Mouse (Mus musculus) spleen, postnatal 4 days (tissue): Measurements from ENCODE around the gene Ifit1bl2.
"Not testable (repeated sequence)": the region's sequence is repeated elsewhere in the genome, so short reads cannot be mapped to it uniquely, and the experiment has no call there.

Experiments used
- DNase-seq, 2 experiments: peaks; one replicate each; pipeline ENCODE4 v3.0.0; 2022; ENCODE audit warnings: low spot score in 2 of 2

Ifit1bl2 gene

GRCm38 (mm10) chr19:34610118-34610517 is 30.4 kb downstream of the Ifit1bl2 start:
- DNase-seq = not testable (repeated sequence)

GRCm38 (mm10) chr19:34607237-34608051 is 33.1 kb downstream of the Ifit1bl2 start, which contains the start of gene Ifit3b:
Ifit3b (plus strand) TSS chr19:34607970.
- not testable (repeated sequence) for DNase-seq

GRCm38 (mm10) chr19:34605472-34605871 is 35.1 kb downstream of the Ifit1bl2 start:
- DNase-seq = no peak

GRCm38 (mm10) chr19:34601888-34602287 is 38.7 kb downstream of the Ifit1bl2 start, which contains the start of gene Ifit1bl1:
Ifit1bl1 (minus strand) TSS chr19:34601956.
- not testable (repeated sequence) for DNase-seq

- not testable (repeated sequence) for DNase-seq
Measured at GRCm38 (mm10) chr19:34599250-34599649, 41.3 kb downstream of the Ifit1bl2 start.

GRCm38 (mm10) chr19:34598341-34598740 is 42.2 kb downstream of the Ifit1bl2 start:
- DNase-seq = no peak

- no peak for DNase-seq
Measured at GRCm38 (mm10) chr19:34596811-34597210, 43.7 kb downstream of the Ifit1bl2 start.

GRCm38 (mm10) chr19:34594523-34594922 is 46.0 kb downstream of the Ifit1bl2 start:
- not testable (repeated sequence) for DNase-seq

- DNase-seq = no peak
Measured at GRCm38 (mm10) chr19:34593456-34593855, 47.1 kb downstream of the Ifit1bl2 start.

- DNase-seq = no peak
Measured at GRCm38 (mm10) chr19:34588959-34589358, 51.6 kb downstream of the Ifit1bl2 start.

GRCm38 (mm10) chr19:34587898-34588692 is 52.4 kb downstream of the Ifit1bl2 start:
- not testable (repeated sequence) for DNase-seq

- not testable (repeated sequence) for DNase-seq
Measured at GRCm38 (mm10) chr19:34585740-34586458, 54.6 kb downstream of the Ifit1bl2 start.

GRCm38 (mm10) chr19:34583126-34583766 is 57.3 kb downstream of the Ifit1bl2 start, which contains the start of gene Ifit3:
Ifit3 (plus strand) TSS chr19:34583531.
- not testable (repeated sequence) for DNase-seq

- DNase-seq = not testable (repeated sequence)
Measured at GRCm38 (mm10) chr19:34582696-34583095, 57.8 kb downstream of the Ifit1bl2 start.

GRCm38 (mm10) chr19:34577121-34577520 is 63.4 kb downstream of the Ifit1bl2 start:
- DNase-seq = no peak

- no peak for DNase-seq
Measured at GRCm38 (mm10) chr19:34573650-34574049, 66.9 kb downstream of the Ifit1bl2 start.

- no peak for DNase-seq
Measured at GRCm38 (mm10) chr19:34571080-34571479, 69.5 kb downstream of the Ifit1bl2 start.

GRCm38 (mm10) chr19:34569896-34570476 is 70.6 kb downstream of the Ifit1bl2 start:
- DNase-seq = no peak

- no peak for DNase-seq
Measured at GRCm38 (mm10) chr19:34568988-34569895, 71.3 kb downstream of the Ifit1bl2 start.
